Mouse (Mus musculus): Measurements from ENCODE around the gene BC052040.
A peak's percentile ranks its signal among the peaks of the same experiment; 100 is the strongest.

BC052040 gene

GRCm38 (mm10) chr2:115702610-115703009 lies 121.1 kb downstream of the BC052040 start:
- DNase-seq (ENCODE audit: low spot score): no peak

GRCm38 (mm10) chr2:115717535-115717934 lies 136.0 kb downstream of the BC052040 start:
- DNase-seq (ENCODE audit: low spot score): peak; percentile 55

GRCm38 (mm10) chr2:115717980-115718379 lies 136.5 kb downstream of the BC052040 start:
- DNase-seq (ENCODE audit: low spot score): no peak

- peak; percentile 4 for DNase-seq (ENCODE audit: low spot score)
Measured at GRCm38 (mm10) chr2:115723452-115723851, 141.9 kb downstream of the BC052040 start.

GRCm38 (mm10) chr2:115724216-115724615 lies 142.7 kb downstream of the BC052040 start:
- DNase-seq (ENCODE audit: low spot score): no peak

DNA sequence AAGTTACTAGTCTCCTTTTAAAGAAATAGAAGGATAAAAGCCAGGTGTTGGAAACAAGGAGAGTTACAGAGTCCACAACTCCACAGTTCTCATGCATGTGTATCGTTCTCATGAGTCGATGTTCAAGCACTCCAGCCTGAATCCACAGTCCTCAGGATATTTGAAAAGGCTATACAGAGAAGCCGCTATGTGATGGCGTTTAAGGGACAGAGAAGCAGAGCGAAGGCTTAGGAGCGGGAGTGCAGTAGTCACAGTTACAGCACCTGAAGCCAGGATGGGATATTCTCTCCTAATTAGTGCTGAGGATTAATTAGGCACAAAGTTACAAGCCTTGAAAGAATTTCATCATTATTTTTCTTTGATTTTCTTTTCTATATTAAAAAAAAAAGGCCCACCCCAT lies 143.2 kb downstream of the BC052040 start:
- no peak for DNase-seq (ENCODE audit: low spot score)

GRCm38 (mm10) chr2:115725503-115725902 lies 144.0 kb downstream of the BC052040 start:
- DNase-seq (ENCODE audit: low spot score): no peak

- DNase-seq (ENCODE audit: low spot score): no peak
Measured at GRCm38 (mm10) chr2:115725926-115726325, 144.4 kb downstream of the BC052040 start.

GRCm38 (mm10) chr2:115726806-115727205 lies 145.3 kb downstream of the BC052040 start:
- no peak for DNase-seq (ENCODE audit: low spot score)

- no peak for DNase-seq (ENCODE audit: low spot score)
Measured at GRCm38 (mm10) chr2:115728627-115729026, 147.1 kb downstream of the BC052040 start.

DNA sequence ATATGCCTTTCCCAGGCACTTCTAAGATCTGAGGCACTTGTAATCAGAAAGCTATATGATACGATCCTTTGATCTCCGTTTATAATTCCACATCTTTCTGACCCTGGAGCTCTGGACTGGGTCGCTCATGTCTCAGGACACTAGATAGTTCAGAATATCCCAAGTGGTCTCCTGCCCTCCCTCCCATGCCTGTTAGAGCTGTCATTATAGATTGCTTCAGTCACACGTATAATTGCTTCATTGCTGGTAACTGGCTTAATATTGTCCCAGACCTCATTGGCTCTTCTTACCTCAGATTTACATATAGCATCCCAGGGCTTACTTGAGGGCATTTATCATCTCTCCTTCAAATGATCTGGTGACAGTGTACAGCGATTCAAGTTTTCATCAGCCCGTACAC lies 149.0 kb downstream of the BC052040 start:
- DNase-seq (ENCODE audit: low spot score): no peak

DNA sequence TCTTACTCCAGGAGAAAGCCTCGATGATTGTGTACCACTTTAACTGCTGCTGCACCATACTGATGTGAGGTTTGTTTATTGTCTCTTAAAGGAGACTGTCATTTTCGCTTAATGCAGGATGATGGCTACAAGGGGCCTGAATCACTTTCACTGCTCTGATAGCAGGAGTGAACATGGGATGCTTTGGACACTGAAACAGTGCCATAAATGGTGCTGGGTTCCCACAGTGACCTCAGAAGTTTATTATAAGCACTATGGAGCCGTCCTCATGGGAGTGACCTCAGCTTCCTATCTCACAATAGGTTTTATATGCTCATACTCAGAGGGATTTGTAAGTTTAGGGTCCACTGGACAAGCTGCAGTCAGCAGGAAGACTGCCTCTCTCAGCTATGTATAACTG lies 149.7 kb downstream of the BC052040 start:
- no peak for DNase-seq (ENCODE audit: low spot score)

GRCm38 (mm10) chr2:115732572-115732971 lies 151.1 kb downstream of the BC052040 start:
- DNase-seq (ENCODE audit: low spot score): no peak

DNA sequence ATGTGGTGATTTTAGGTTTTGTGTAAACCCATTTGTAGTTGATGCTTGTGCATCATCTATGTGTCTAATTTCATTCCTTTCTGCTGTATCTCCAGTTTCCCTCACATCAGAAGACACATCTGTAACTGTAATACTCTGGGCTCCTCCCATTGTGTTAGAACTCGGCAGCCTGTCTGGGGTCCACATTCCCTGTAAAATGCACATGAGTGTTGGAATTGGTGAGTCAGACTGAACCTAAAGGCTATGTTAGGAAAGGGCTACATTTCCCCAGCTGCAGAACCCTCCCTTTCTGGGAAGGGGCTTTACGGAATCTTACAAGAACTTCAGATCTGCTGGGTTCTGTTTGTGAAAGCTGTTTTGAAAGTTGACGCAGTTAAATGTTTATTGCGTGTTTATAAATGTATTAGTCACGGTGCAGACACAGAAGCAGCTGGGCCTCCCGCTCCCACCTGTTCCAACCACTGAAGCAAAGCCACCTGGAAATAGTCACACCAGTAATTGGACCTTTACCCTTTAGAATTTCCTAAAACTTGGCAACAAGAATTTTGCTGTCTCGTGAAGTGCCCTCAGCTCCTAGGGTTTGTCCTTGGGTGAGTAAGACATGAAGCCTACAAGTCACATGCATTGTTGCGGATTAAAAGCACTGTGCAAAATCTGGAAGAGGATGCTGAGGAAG lies 151.6 kb downstream of the BC052040 start:
- no peak for DNase-seq (ENCODE audit: low spot score)

DNA sequence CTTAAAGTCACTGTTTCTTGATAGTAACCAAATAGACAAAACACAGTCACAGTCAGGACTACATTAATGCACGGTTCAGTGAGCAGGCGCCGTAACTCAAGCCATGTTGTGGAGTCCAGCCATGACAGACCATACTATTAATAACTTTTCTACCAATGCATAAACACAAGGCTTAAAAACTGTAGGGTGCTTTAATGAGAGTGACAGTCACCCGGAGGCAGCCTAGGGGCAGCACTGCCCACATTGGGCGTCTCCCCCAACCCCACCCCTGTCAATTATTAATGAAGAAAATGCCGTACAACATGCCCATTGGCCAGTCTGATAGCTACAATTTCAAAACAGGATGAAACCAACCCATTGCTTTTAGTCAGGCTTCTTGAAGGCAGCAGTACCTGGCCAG lies 153.3 kb downstream of the BC052040 start:
- no peak for DNase-seq (ENCODE audit: low spot score)

GRCm38 (mm10) chr2:115736416-115736815 lies 154.9 kb downstream of the BC052040 start:
- DNase-seq (ENCODE audit: low spot score): no peak

GRCm38 (mm10) chr2:115737966-115738365 lies 156.4 kb downstream of the BC052040 start:
- no peak for DNase-seq (ENCODE audit: low spot score)

DNA sequence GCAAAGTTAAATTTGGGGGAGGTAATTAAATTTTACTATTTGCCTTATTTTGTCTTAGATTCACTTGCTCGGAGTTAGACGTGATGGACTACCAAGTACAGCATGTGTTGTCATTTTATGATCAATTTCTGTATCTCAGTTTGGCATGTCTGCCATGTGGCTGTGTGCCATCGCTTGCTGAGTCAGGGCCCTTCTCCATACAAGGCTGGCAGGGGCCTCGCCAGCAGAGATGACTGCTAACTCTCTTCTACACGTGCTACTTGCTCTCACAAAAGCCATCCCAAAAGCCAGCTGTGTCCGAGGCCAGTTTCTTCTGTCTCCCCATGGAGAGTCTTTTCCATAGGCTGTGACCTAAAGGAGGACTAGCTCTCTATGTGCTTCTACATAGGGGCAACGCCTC lies 160.5 kb downstream of the BC052040 start:
- DNase-seq (ENCODE audit: low spot score): peak; percentile 22

DNA sequence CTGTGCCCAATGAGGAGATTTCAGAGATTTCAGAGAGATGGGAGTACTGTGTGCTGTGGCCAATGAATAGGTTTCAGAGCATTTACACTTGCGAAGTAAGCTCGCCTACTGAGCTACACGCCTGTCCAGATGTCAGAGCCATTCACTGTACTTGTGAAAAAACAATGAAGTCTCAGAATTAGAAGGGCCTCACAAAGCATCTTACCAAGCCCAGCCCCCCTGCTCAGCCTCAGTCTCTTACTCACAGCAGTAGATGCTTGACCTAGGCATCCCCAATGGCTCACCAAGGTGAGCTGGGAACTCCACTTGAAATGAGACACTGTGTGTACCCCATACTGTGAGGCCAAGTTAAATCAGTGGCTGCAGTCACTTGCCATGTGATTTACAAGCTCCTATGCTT lies 166.1 kb downstream of the BC052040 start:
- DNase-seq (ENCODE audit: low spot score): no peak

DNA sequence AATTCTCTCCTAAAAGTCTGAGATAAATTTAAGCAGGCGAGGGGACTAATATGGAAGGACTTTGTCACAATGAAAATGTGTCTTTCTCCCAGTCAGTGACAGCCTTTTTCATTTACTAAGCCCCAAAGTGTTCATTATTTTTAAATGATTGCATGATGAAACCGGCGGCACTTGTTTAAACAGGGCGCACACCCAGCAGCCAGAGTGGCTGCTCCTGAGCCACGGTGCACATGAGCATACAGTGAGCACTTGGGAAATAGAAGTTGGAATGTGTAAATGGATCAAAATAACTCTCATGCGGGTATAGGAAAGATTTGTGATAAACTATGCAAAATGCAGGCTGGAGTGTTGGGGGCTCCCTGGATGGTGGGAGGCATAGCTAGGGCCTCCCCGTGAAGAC lies 169.7 kb downstream of the BC052040 start:
- no peak for DNase-seq (ENCODE audit: low spot score)

DNA sequence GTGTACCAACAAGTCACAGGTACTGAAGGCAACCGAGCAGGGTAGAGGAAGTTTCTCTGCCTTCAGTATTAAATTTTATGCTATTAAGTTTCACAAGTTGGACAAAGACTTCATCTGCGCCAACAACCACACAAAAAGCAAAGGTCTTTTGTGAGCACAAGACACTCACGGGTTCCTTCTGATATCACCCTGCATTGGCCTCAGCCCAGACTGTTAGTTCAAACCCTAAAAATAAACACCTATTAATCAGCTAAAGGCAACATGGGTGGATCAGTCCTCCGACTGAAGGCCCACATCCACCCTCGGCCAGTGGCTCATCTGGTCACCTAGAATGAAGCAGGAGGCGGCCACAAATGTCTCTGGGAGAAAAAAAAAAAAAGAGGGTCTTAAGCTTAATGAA lies 176.2 kb downstream of the BC052040 start:
- no peak for DNase-seq (ENCODE audit: low spot score)

GRCm38 (mm10) chr2:115758542-115758941 lies 177.0 kb downstream of the BC052040 start:
- no peak for DNase-seq (ENCODE audit: low spot score)

GRCm38 (mm10) chr2:115764595-115765305 lies 183.2 kb downstream of the BC052040 start:
- DNase-seq (ENCODE audit: low spot score): peak; percentile 70

Measured in adipocyte (in vitro differentiated cells).